Mouse (Mus musculus) kidney, adult 2 months (tissue): Measurements from ENCODE around the gene Hist1h3d.

ENCODE experiments used
- CTCF ChIP-seq: fragments of 200-500 bp; conservative IDR thresholded peaks from 2 replicates; pipeline ENCODE4 v1.5.1; 2011; ENCODE audit warnings: low read depth, mild to moderate bottlenecking, control low read depth, low read length, moderate library complexity, mixed read lengths; ENCODE audit not compliant: insufficient read depth, insufficient read length
- POLR2A ChIP-seq: fragments of 200-500 bp; IDR thresholded peaks from one replicate; pipeline ENCODE4 v1.6.1; 2011; ENCODE audit warnings: low read depth, low read length, control low read depth

DNA sequence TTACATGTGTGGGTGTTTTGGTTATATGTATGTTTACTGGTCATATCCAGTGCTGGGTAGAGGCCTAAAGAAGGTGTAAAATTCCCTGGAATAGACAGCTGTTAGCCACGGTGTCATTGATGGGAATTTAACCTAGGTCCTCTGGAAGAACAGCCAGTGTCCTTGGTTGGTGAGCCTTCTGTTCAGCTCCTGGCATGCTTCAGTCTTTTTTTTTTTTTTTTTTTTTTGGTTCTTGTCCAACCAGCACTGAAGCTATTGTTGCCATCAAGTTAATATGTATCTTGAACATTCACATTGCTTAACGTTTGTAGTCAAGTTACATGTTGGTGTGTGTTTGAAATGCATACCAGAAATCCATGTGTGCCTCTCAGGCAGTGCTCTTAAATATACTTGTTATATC lies 11.1 kb upstream of the Hist1h3d start:
- TF ChIP-seq POLR2A = no peak
- TF ChIP-seq CTCF = no peak
